Mouse (Mus musculus): ENCODE results near the gene Myh15. TPM values are rescaled to one million over a fixed set of nuclear protein-coding genes. Genes with fewer than 3 reads are reported as not detected.

Gene Myh15
- total and polyA plus RNA-seq, 3 experiments: not detected

- Histone ChIP-seq H3K9me3 (replicated peaks; ENCODE audit: insufficient read depth, low read length) (no peaks in the 10 kb centered on the region), H3K4me1 (ENCODE audit: control insufficient read depth in 1 of 2, insufficient read depth in 2 of 2, low read length in 2 of 2) (no peaks in the 10 kb centered on the region), H3K27ac (ENCODE audit: control insufficient read depth, low read depth, low read length) (no peak overlapping the region), H3K4me3 (ENCODE audit: control insufficient read depth in 1 of 2, insufficient read depth in 1 of 2, low read depth in 2 of 2, low read length in 2 of 2) (no peak overlapping the region), H3K9ac (ENCODE audit: control insufficient read depth, low read depth, low read length, poor library complexity, severe bottlenecking) (no peak overlapping the region), H3K36me3 (ENCODE audit: control insufficient read depth in 1 of 2, insufficient read depth in 2 of 2, low read length in 2 of 2) (no peaks in the 10 kb centered on the region), H3K79me2 (ENCODE audit: control insufficient read depth, insufficient read depth, low read length, poor library complexity) (no peaks in the 10 kb centered on the region), H3K27me3 (ENCODE audit: control insufficient read depth in 1 of 2, insufficient read depth in 2 of 2, low read length in 2 of 2) (no peaks in the 10 kb centered on the region; a peak in 1 of 4 replicates)
- no peak for DNase-seq (ENCODE audit: low read depth, low spot score)
- TF ChIP-seq ZNF384 (IDR thresholded peaks at IDR 0.05; ENCODE audit: low read depth, low read length) (no peak), NRF1 (IDR thresholded peaks at IDR 0.05; ENCODE audit: insufficient read depth, low read depth, low read length, poor library complexity, severe bottlenecking) (no peak), E2F4 (IDR thresholded peaks at IDR 0.05; ENCODE audit: borderline replicate concordance, low read depth, low read length) (no peak), MEF2A (IDR thresholded peaks at IDR 0.05; ENCODE audit: extremely low read depth, insufficient replicate concordance, low read depth, low read length, poor library complexity, severe bottlenecking) (no peak), SIN3A (IDR thresholded peaks at IDR 0.05; ENCODE audit: low read length) (no peak), TCF12 (IDR thresholded peaks at IDR 0.05; ENCODE audit: low read depth, low read length) (no peak), MAZ (IDR thresholded peaks at IDR 0.05; ENCODE audit: low read depth, low read length) (no peak), TBP (IDR thresholded peaks at IDR 0.05; ENCODE audit: low read depth, low read length) (no peak), POLR2A (IDR thresholded peaks at IDR 0.05; ENCODE audit: control insufficient read depth in 1 of 2, insufficient read depth in 1 of 2, low read depth in 1 of 2, low read length in 2 of 2, poor library complexity in 1 of 2) (no peak), RAD21 (IDR thresholded peaks at IDR 0.05; ENCODE audit: low read depth, low read length) (no peak), BHLHE40 (IDR thresholded peaks at IDR 0.05; ENCODE audit: borderline replicate concordance, low read depth, low read length) (no peak), USF2 (IDR thresholded peaks at IDR 0.05; ENCODE audit: borderline replicate concordance in 1 of 2, insufficient read depth in 1 of 2, low read depth in 1 of 2, low read length in 2 of 2) (no peak)
These were observed 12.1 kb downstream of the Myh15 start for GRCm38 (mm10) chr16:49069256-49069963.

- Histone ChIP-seq H3K27ac (ENCODE audit: control insufficient read depth, low read depth, low read length) (no peak overlapping the region), H3K36me3 (ENCODE audit: control insufficient read depth in 1 of 2, insufficient read depth in 2 of 2, low read length in 2 of 2) (no peaks in the 10 kb centered on the region), H3K4me3 (ENCODE audit: control insufficient read depth in 1 of 2, insufficient read depth in 1 of 2, low read depth in 2 of 2, low read length in 2 of 2) (no peak overlapping the region), H3K9ac (ENCODE audit: control insufficient read depth, low read depth, low read length, poor library complexity, severe bottlenecking) (no peak overlapping the region), H3K4me1 (ENCODE audit: control insufficient read depth in 1 of 2, insufficient read depth in 2 of 2, low read length in 2 of 2) (no peaks in the 10 kb centered on the region), H3K27me3 (ENCODE audit: control insufficient read depth in 1 of 2, insufficient read depth in 2 of 2, low read length in 2 of 2) (no peaks in the 10 kb centered on the region; a peak in 1 of 4 replicates), H3K79me2 (ENCODE audit: control insufficient read depth, insufficient read depth, low read length, poor library complexity) (no peaks in the 10 kb centered on the region), H3K9me3 (replicated peaks; ENCODE audit: insufficient read depth, low read length) (no peaks in the 10 kb centered on the region)
- DNase-seq (ENCODE audit: low read depth, low spot score): no peak
- TF ChIP-seq RCOR1 (IDR thresholded peaks at IDR 0.05; ENCODE audit: low read depth, low read length) (no peak), POLR2AphosphoS2 (IDR thresholded peaks at IDR 0.05; ENCODE audit: low read length) (no peak), SMC3 (IDR thresholded peaks at IDR 0.05; ENCODE audit: low read depth, low read length) (no peak), MAFK (IDR thresholded peaks at IDR 0.05; ENCODE audit: borderline replicate concordance, low read depth, low read length) (no peak), ZC3H11A (IDR thresholded peaks at IDR 0.05; ENCODE audit: low read depth, low read length) (no peak), HCFC1 (IDR thresholded peaks at IDR 0.05; ENCODE audit: low read depth, low read length) (no peak), ZMIZ1 (IDR thresholded peaks at IDR 0.05; ENCODE audit: low read depth, low read length) (no peak), NRF1 (IDR thresholded peaks at IDR 0.05; ENCODE audit: insufficient read depth, low read depth, low read length, poor library complexity, severe bottlenecking) (no peak)
These were observed 14.0 kb downstream of the Myh15 start for GRCm38 (mm10) chr16:49071316-49071715.
